Mouse (Mus musculus) stomach, postnatal 0 days (tissue): ENCODE data around the gene Sult6b2.

ENCODE experiments used
- CTCF ChIP-seq: IDR thresholded peaks from 2 replicates; pipeline ENCODE4 v1.5.1; 2016; ENCODE audit warnings: antibody characterized with exemption, low read depth, mild to moderate bottlenecking, moderate library complexity
- EP300 ChIP-seq: optimal IDR thresholded peaks from 2 replicates; pipeline ENCODE3; 2016; ENCODE audit warnings: antibody characterized with exemption

GRCm38 (mm10) chr6:142847914-142848674, 43.8 kb upstream of the Sult6b2 start:
- TF ChIP-seq CTCF (no peak), EP300 (no peak)
